Mouse (Mus musculus) hindbrain, embryonic 15.5 days (tissue): ENCODE measurements around the gene Chid1. TPM values are rescaled to one million over a fixed set of nuclear protein-coding genes. Genes with fewer than 3 reads are reported as not detected.

Source experiments
- ATAC-seq: fragments of 200-750 bp; cut with Nextera tagmentation; 2 replicates; pipeline ENCODE4 v1.8.0; 2017; ENCODE audit warnings: low read depth, moderate number of reproducible peaks, moderate TSS enrichment; ENCODE audit not compliant: low FRiP score
- H3K27ac ChIP-seq: fragments of 300-500 bp; sonication (generic); replicated peaks from 2 replicates; pipeline ENCODE4 v1.5.1; 2015; ENCODE audit warnings: mild to moderate bottlenecking, inconsistent platforms
- H3K27me3 ChIP-seq: fragments of 300-500 bp; sonication (generic); 2 replicates; pipeline ENCODE4 v1.6.1; 2015; ENCODE audit warnings: control low read depth, inconsistent platforms
- H3K36me3 ChIP-seq: fragments of 300-500 bp; sonication (generic); 2 replicates; pipeline ENCODE4 v1.6.1; 2015; ENCODE audit warnings: control low read depth, inconsistent platforms
- H3K4me1 ChIP-seq: fragments of 300-500 bp; sonication (generic); replicated peaks from 2 replicates; pipeline ENCODE4 v1.6.1; 2015; ENCODE audit warnings: control low read depth, inconsistent platforms
- H3K4me2 ChIP-seq: fragments of 300-500 bp; sonication (generic); 2 replicates; pipeline ENCODE4 v1.6.1; 2015; ENCODE audit warnings: moderate library complexity, mild to moderate bottlenecking, inconsistent platforms
- H3K4me3 ChIP-seq: fragments of 300-500 bp; sonication (generic); 2 replicates; pipeline ENCODE4 v1.5.1; 2015; ENCODE audit warnings: mild to moderate bottlenecking, inconsistent platforms
- H3K9ac ChIP-seq: fragments of 300-500 bp; sonication (generic); 2 replicates; pipeline ENCODE4 v1.6.1; 2015; ENCODE audit warnings: inconsistent platforms
- H3K9me3 ChIP-seq: fragments of 300-500 bp; sonication (generic); 2 replicates; pipeline ENCODE4 v1.6.1; 2016; ENCODE audit warnings: control low read depth, inconsistent platforms
- WGBS: fragments of 180-500 bp; shearing (Covaris S2); methylation state at CpG from one replicate; pipeline ENCODE4 v1.1.7; 2015; 5-methylcytosine and 5-hydroxymethylcytosine counted together
- polyA plus RNA-seq: library from polyadenylated mRNA; unstranded; fragments of >200 nt; fragmentation: Nextera tagmentation; extraction: Ambion mirVana; gene quantifications from 2 replicates; pipeline ENCODE4 v1.2.1, GENCODE M21; 2015

Chid1 gene
- polyA plus RNA-seq, 1 experiment from 2014 or later: 49.0 TPM

DNA sequence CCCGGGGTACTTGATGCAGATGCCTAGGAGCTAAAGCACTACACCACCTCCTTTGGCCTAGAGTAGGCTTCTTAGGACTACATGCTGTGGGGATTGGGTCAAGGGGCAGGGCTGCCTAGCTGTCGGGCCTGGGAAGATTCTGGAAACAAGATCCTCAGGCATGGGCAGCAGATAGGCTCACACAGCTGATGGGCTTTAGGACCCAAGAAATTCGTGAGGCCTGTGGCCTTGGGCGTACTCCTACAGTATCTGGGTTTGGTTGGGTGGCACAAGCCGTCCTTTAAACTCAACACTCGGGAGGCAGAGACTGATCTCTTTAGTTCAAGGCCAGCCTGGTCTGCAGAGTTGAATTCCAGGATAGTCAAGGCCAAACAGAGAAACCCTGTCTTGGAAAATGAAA, 67.4 kb downstream of the Chid1 start:
- Histone ChIP-seq H3K27ac (no peak overlapping the region), H3K4me2 (no peak overlapping the region), H3K9ac (no peak overlapping the region), H3K4me3 (no peak overlapping the region), H3K9me3 (no peaks in the 10 kb centered on the region), H3K27me3 (peaks cover 7% of the 10 kb centered on the region), H3K36me3 (peaks cover 17% of the 10 kb centered on the region), H3K4me1 (peaks cover 60% of the 10 kb centered on the region)
- 85% methylated on average over 6 of the region's 6 CpGs for WGBS
- ATAC-seq: no peak

DNA sequence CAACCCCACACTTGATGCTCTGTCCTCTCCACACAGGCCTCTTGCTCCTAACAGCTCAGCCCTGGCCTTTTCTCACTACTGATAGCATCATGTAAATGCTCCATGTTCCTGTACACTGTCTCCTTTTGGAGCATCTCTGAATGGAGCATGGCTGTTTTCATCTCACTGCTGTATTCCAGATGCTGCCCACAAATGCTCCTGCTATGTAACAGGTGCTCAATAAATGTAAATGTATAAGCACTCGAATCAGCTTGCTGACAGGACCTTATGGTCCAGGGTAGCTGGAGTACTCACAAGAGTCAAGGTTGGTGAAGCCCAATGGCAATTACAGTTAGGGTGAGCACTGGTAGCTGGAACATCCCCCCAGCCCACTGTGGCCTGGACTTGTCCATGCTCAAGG, 68.4 kb downstream of the Chid1 start:
- H3K9ac ChIP-seq: no peak overlapping the region
- H3K36me3 ChIP-seq: peaks cover 17% of the 10 kb centered on the region
- no peaks in the 10 kb centered on the region for H3K9me3 ChIP-seq
- H3K27me3 ChIP-seq: peaks cover 10% of the 10 kb centered on the region
- no peak overlapping the region for H3K27ac ChIP-seq
- 89% methylated on average over 1 of the region's 1 CpGs for WGBS
- H3K4me2 ChIP-seq: no peak overlapping the region
- H3K4me3 ChIP-seq: no peak overlapping the region
- peaks cover 63% of the 10 kb centered on the region for H3K4me1 ChIP-seq
- no peak for ATAC-seq

DNA sequence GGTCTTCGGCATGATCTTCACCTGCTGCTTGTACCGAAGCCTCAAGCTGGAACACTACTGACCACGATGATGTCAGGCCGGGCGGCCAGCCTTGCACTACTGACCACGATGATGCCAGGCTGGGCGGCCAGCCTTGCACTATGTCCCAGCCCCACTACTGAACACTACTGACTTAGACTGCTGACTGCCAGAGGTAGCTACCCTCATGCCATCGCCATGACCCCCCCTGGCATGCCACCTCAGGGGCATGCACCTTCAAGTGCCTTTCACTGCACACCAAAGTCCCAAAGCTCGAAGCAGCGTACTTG, 69.1 kb downstream of the Chid1 start:
- Histone ChIP-seq H3K9ac (no peak overlapping the region), H3K36me3 (peaks cover 17% of the 10 kb centered on the region), H3K9me3 (no peaks in the 10 kb centered on the region), H3K4me1 (peaks cover 57% of the 10 kb centered on the region), H3K4me2 (no peak overlapping the region), H3K27me3 (peaks cover 11% of the 10 kb centered on the region), H3K27ac (no peak overlapping the region), H3K4me3 (no peak overlapping the region)
- 96% methylated on average over 10 of the region's 10 CpGs for WGBS
- ATAC-seq: no peak

- Histone ChIP-seq H3K4me1 (peaks cover 55% of the 10 kb centered on the region), H3K36me3 (peaks cover 17% of the 10 kb centered on the region), H3K4me3 (no peak overlapping the region), H3K27ac (0 out of 2 replicates have a peak overlapping the region, but pooled peaks have one; percentile 85), H3K9ac (peak overlapping the region; percentile 73; the same call in 1 of the 2 replicates), H3K27me3 (peaks cover 16% of the 10 kb centered on the region), H3K9me3 (no peaks in the 10 kb centered on the region), H3K4me2 (peak overlapping the region; percentile 58)
- no peak for ATAC-seq
- WGBS: 88% methylated on average over 18 of the region's 18 CpGs
Measured at GRCm38 (mm10) chr7:141469901-141470636, 69.6 kb downstream of the Chid1 start.

GRCm38 (mm10) chr7:141469352-141469751, 70.3 kb downstream of the Chid1 start:
- Histone ChIP-seq H3K4me1 (peaks cover 59% of the 10 kb centered on the region), H3K4me2 (peak overlapping the region; percentile 58), H3K9me3 (no peaks in the 10 kb centered on the region), H3K9ac (peak overlapping the region; percentile 73), H3K36me3 (peaks cover 17% of the 10 kb centered on the region), H3K27ac (peak overlapping the region; percentile 85), H3K27me3 (peaks cover 24% of the 10 kb centered on the region), H3K4me3 (peak overlapping the region; percentile 66)
- 72% methylated on average over 6 of the region's 6 CpGs for whole genome bisulfite sequencing
- no peak for ATAC-seq

- Histone ChIP-seq H3K27me3 (peaks cover 30% of the 10 kb centered on the region), H3K36me3 (peaks cover 17% of the 10 kb centered on the region), H3K4me1 (peaks cover 52% of the 10 kb centered on the region), H3K27ac (peak overlapping the region; percentile 85), H3K4me3 (peak overlapping the region; percentile 66), H3K9ac (peak overlapping the region; percentile 73), H3K4me2 (peak overlapping the region; percentile 58), H3K9me3 (no peaks in the 10 kb centered on the region)
- 10% methylated on average over 8 of the region's 8 CpGs for WGBS
- ATAC-seq: peak; percentile 79
Measured at GRCm38 (mm10) chr7:141468522-141469211, 71.0 kb downstream of the Chid1 start.

GRCm38 (mm10) chr7:141468164-141468521, 71.5 kb downstream of the Chid1 start:
- H3K4me3 ChIP-seq: peak overlapping the region; percentile 66
- H3K4me2 ChIP-seq: peak overlapping the region; percentile 58
- H3K27me3 ChIP-seq: peaks cover 36% of the 10 kb centered on the region
- peak; percentile 16; the same call in 1 of the 2 replicates for ATAC-seq
- peaks cover 17% of the 10 kb centered on the region for H3K36me3 ChIP-seq
- 18% methylated on average over 5 of the region's 5 CpGs for WGBS
- peak overlapping the region; percentile 73 for H3K9ac ChIP-seq
- H3K27ac ChIP-seq: peak overlapping the region; percentile 85
- no peaks in the 10 kb centered on the region for H3K9me3 ChIP-seq
- H3K4me1 ChIP-seq: peaks cover 47% of the 10 kb centered on the region

- under 1% methylated on average over 52 of the region's 52 CpGs for WGBS
- Histone ChIP-seq H3K9ac (peak within 1 kb of the TSS; percentile 73), H3K27ac (peak within 1 kb of the TSS; percentile 85), H3K27me3 (peaks cover 42% of the 10 kb centered on the region), H3K9me3 (no peaks in the 10 kb centered on the region), H3K4me1 (peaks cover 47% of the 10 kb centered on the region), H3K4me3 (peak within 1 kb of the TSS; percentile 66), H3K4me2 (peak within 1 kb of the TSS; percentile 58), H3K36me3 (peaks cover 13% of the 10 kb centered on the region)
- peak; percentile 32 for ATAC-seq
Measured at GRCm38 (mm10) chr7:141467230-141468030, 72.2 kb downstream of the Chid1 start, which contains the start of gene Cd151. Cd151 (plus strand) TSS chr7:141467392.

- no peak for ATAC-seq
- H3K4me1 ChIP-seq: peaks cover 55% of the 10 kb centered on the region
- peak overlapping the region; percentile 58 for H3K4me2 ChIP-seq
- peak overlapping the region; percentile 73 for H3K9ac ChIP-seq
- 60% methylated on average over 10 of the region's 10 CpGs for WGBS
- peak overlapping the region; percentile 66 for H3K4me3 ChIP-seq
- peaks cover 8% of the 10 kb centered on the region; the same call in 1 of the 2 replicates for H3K36me3 ChIP-seq
- no peak overlapping the region for H3K27ac ChIP-seq
- peaks cover 49% of the 10 kb centered on the region for H3K27me3 ChIP-seq
- H3K9me3 ChIP-seq: no peaks in the 10 kb centered on the region
Measured at GRCm38 (mm10) chr7:141466607-141467148, 73.0 kb downstream of the Chid1 start.

DNA sequence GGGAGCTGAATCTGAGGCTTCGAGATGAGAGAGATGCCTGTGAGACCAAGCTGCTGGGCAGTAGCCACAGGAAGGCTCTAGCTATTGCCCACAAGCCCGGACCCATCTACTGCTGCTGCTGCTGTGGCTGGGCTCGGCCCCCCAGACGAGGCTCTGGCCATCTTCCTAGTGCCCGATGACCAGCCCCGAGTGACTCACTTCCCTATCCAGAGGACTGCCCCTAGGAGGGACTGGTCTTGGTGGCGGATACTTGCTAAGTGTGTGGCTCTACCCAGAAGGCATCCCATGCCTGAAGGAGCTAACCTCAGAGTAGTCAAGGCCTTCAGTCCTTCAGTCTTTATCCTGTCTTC, 73.6 kb downstream of the Chid1 start:
- H3K9me3 ChIP-seq: no peaks in the 10 kb centered on the region
- no peak overlapping the region for H3K9ac ChIP-seq
- no peak overlapping the region for H3K27ac ChIP-seq
- H3K4me2 ChIP-seq: no peak overlapping the region
- H3K4me1 ChIP-seq: peaks cover 55% of the 10 kb centered on the region
- peaks cover 2% of the 10 kb centered on the region; the same call in 1 of the 2 replicates for H3K36me3 ChIP-seq
- no peak overlapping the region for H3K4me3 ChIP-seq
- no peak for ATAC-seq
- 85% methylated on average over 7 of the region's 7 CpGs for WGBS
- H3K27me3 ChIP-seq: peaks cover 56% of the 10 kb centered on the region

GRCm38 (mm10) chr7:141465388-141466044, 74.1 kb downstream of the Chid1 start:
- WGBS: 56% methylated on average over 7 of the region's 10 CpGs
- H3K4me1 ChIP-seq: peaks cover 55% of the 10 kb centered on the region
- no peak overlapping the region for H3K4me3 ChIP-seq

More at GRCm38 (mm10) chr7:141465388-141466044, 74.1 kb downstream of the Chid1 start:
- Histone ChIP-seq H3K4me2 (no peak overlapping the region), H3K27me3 (peaks cover 61% of the 10 kb centered on the region), H3K27ac (no peak overlapping the region), H3K36me3 (no peaks in the 10 kb centered on the region; the same call in 1 of the 2 replicates), H3K9me3 (no peaks in the 10 kb centered on the region), H3K9ac (no peak overlapping the region)
- ATAC-seq: no peak
